Mouse (Mus musculus) right cerebral cortex, adult 18-20 months (tissue): ENCODE measurements at regions not wholly inside any gene's neighbourhood (a gene's known extent, or its start where the extent isn't known, plus 50 kb on each side); places are given as distances from the start of the nearest gene placed in this dataset.

Experiments
- DNase-seq: peaks from one replicate; pipeline ENCODE4 v3.0.0; 2022; ENCODE audit warnings: mixed read lengths

- DNase-seq: peak; percentile 7
Observed at GRCm38 (mm10) chr12:6307248-6307963, 931.9 kb upstream of the Klhl29 start.

GRCm38 (mm10) chr12:6287622-6288021, 912.1 kb upstream of the Klhl29 start:
- DNase-seq: no peak

GRCm38 (mm10) chr12:6263962-6264361, 888.5 kb upstream of the Klhl29 start:
- peak; percentile 35 for DNase-seq
